ENCODE assay signal across 13 mouse cellular contexts in genomic region chr11:116330211-116330518, GRCm38 (mm10). TPM values are rescaled to one million over a fixed set of nuclear protein-coding genes. Genes with fewer than 3 reads are reported as not detected.
DNase-seq lines count a peak whose midpoint lies in the region; ATAC-seq and TF ChIP-seq lines count a peak whose summit lies in the region.
"Had no signal": no experiment of that assay in that cellular context is flagged by ENCODE, and none has a peak within 500 bp of the region (broad histone marks: within the 10 kb centered on the region; RNA-seq: fewer than 3 reads in every experiment).

No protein-coding gene starts in this region.

- DNase-seq in layer of hippocampus, adult 2 months (ENCODE audit: low spot score in 2 of 2): no peak
- DNase-seq in layer of hippocampus, postnatal 36 days: no peak
- peak; percentile 85 for DNase-seq in Muller cell, postnatal 12 days (ENCODE audit: inconsistent ontology term)
- DNase-seq in forebrain, embryonic 14.5 days (ENCODE audit: low spot score): no peak
- DNase-seq in gastrocnemius, postnatal 4 days (ENCODE audit: low spot score in 2 of 2): no peak
- DNase-seq in kidney, adult 18-20 months: no peak
- DNase-seq: adrenal gland, postnatal 14 days had no signal

- TF ChIP-seq CTCF in layer of hippocampus, adult 2 months (conservative IDR thresholded peaks at IDR 0.05): no peak

- H3K9ac ChIP-seq in forebrain, embryonic 14.5 days (ENCODE audit: low read length): peak overlapping the region; percentile 40; the same call in 1 of the 2 replicates
- H3K9ac ChIP-seq in midbrain, embryonic 12.5 days (replicated peaks): no peak overlapping the region

- 29% methylated on average over 7 of the region's 7 CpGs for WGBS in forebrain, embryonic 14.5 days
- WGBS in midbrain, embryonic 12.5 days: 57% methylated on average over 7 of the region's 7 CpGs

- H3K4me1 ChIP-seq in forebrain, embryonic 14.5 days (ENCODE audit: control insufficient read depth, insufficient read depth, low read length): peaks cover 52% of the 10 kb centered on the region
- peaks cover 72% of the 10 kb centered on the region for H3K4me1 ChIP-seq in midbrain, embryonic 12.5 days

- H3K9me3 ChIP-seq in forebrain, embryonic 14.5 days (replicated peaks; ENCODE audit: control insufficient read depth, low read length): no peaks in the 10 kb centered on the region
- no peaks in the 10 kb centered on the region for H3K9me3 ChIP-seq in midbrain, embryonic 12.5 days
- H3K9me3 ChIP-seq: G1E had no signal

- H3K27ac ChIP-seq in layer of hippocampus, adult 2 months: peak overlapping the region; percentile 79
- H3K27ac ChIP-seq in forebrain, embryonic 14.5 days (ENCODE audit: low read depth, low read length): peak overlapping the region; percentile 91
- H3K27ac ChIP-seq in midbrain, embryonic 12.5 days (replicated peaks): peak overlapping the region; percentile 86
- H3K27ac ChIP-seq: macrophage had no signal

- no peak; the same call in 1 of the 2 replicates for ATAC-seq in forebrain, embryonic 14.5 days
- no peak for ATAC-seq in midbrain, embryonic 12.5 days (ENCODE audit: low FRiP score, low read depth)
- no peak for ATAC-seq in megakaryocyte, adult 5-6 weeks (ENCODE audit: poor library complexity, severe bottlenecking)

- no peak overlapping the region for H3K4me2 ChIP-seq in forebrain, embryonic 14.5 days (ENCODE audit: low read length)
- H3K4me2 ChIP-seq in midbrain, embryonic 12.5 days (replicated peaks): no peak overlapping the region

- H3K4me3 ChIP-seq in layer of hippocampus, adult 2 months: no peak overlapping the region
- H3K4me3 ChIP-seq in forebrain, embryonic 14.5 days (ENCODE audit: low read depth, low read length): no peak overlapping the region
- no peak overlapping the region for H3K4me3 ChIP-seq in midbrain, embryonic 12.5 days

- H3K36me3 ChIP-seq in forebrain, embryonic 14.5 days (ENCODE audit: control insufficient read depth, insufficient read depth, low read length): no peaks in the 10 kb centered on the region
- no peaks in the 10 kb centered on the region for H3K36me3 ChIP-seq in midbrain, embryonic 12.5 days
- H3K36me3 ChIP-seq: G1E had no signal

- H3K27me3 ChIP-seq in forebrain, embryonic 14.5 days (replicated peaks; ENCODE audit: control insufficient read depth, insufficient read depth, low read length): peaks cover 8% of the 10 kb centered on the region
- peaks cover 29% of the 10 kb centered on the region for H3K27me3 ChIP-seq in midbrain, embryonic 12.5 days

RNA-seq across cellular contexts. Expression of gene Foxj1, which starts 5.0 kb away (rescaled TPM):
- total RNA-seq in layer of hippocampus, adult 2 months (2021): 1 to 10 TPM; 4.3 to 5.9 TPM
- 1 to 10 TPM; 4.3 to 5.8 TPM for total RNA-seq in layer of hippocampus, postnatal 36 days (2021)
- 7.3 and 8.7 TPM in 2 replicates for polyA plus RNA-seq in forebrain, embryonic 14.5 days (2014; fragmentation: Nextera tagmentation; extraction: Ambion mirVana)
- 9.8 and 10.5 TPM in 2 replicates for polyA plus RNA-seq in midbrain, embryonic 12.5 days (2016; fragmentation: Nextera tagmentation; extraction: Ambion mirVana)
- not detected in 2 replicates for total RNA-seq in megakaryocyte, adult 5-6 weeks (2015)
- not detected in 2 replicates for total RNA-seq in megakaryocyte, adult 5-6 weeks (2017)
- under 1 TPM; 0.29 to 0.31 TPM for total RNA-seq in gastrocnemius, postnatal 4 days (2021)
- total RNA-seq: hematopoietic stem cell, adult 5-6 weeks had no signal
- polyA plus RNA-seq: macrophage had no signal

RNA-seq across cellular contexts. Expression of gene Exoc7, which starts 23.1 kb away (rescaled TPM):
- total RNA-seq in layer of hippocampus, adult 2 months (2021): 10 to 100 TPM; 83.2 to 94.8 TPM
- total RNA-seq in layer of hippocampus, postnatal 36 days (2021): 10 to 100 TPM; 77.1 to 80.9 TPM
- polyA plus RNA-seq in forebrain, embryonic 14.5 days (2014; fragmentation: Nextera tagmentation; extraction: Ambion mirVana): 107 and 114 TPM in 2 replicates
- 83.4 and 83.5 TPM in 2 replicates for polyA plus RNA-seq in midbrain, embryonic 12.5 days (2016; fragmentation: Nextera tagmentation; extraction: Ambion mirVana)
- 29.2 and 34.8 TPM in 2 replicates for total RNA-seq in megakaryocyte, adult 5-6 weeks (2015)
- total RNA-seq in megakaryocyte, adult 5-6 weeks (2017): 20.3 and 27.3 TPM in 2 replicates
- total RNA-seq in gastrocnemius, postnatal 4 days (2021): 10 to 100 TPM; 87.9 to 99.9 TPM

RNA-seq across cellular contexts. Expression of gene Galr2, which starts 49.4 kb away (rescaled TPM):
- not detected for total RNA-seq in layer of hippocampus, adult 2 months (2021)
- total RNA-seq in layer of hippocampus, postnatal 36 days (2021): not detected
- polyA plus RNA-seq in forebrain, embryonic 14.5 days (2014; fragmentation: Nextera tagmentation; extraction: Ambion mirVana): 0.09 and 0.11 TPM in 2 replicates
- 0.21 and 0.24 TPM in 2 replicates for polyA plus RNA-seq in midbrain, embryonic 12.5 days (2016; fragmentation: Nextera tagmentation; extraction: Ambion mirVana)
- total RNA-seq in megakaryocyte, adult 5-6 weeks (2015): not detected in 2 replicates
- 0.07 TPM in 1 of 2 replicates, not detected in the other for total RNA-seq in megakaryocyte, adult 5-6 weeks (2017)
- under 1 TPM; 0.37 to 0.75 TPM for total RNA-seq in gastrocnemius, postnatal 4 days (2021)
- total RNA-seq: adrenal gland, postnatal 14 days; hematopoietic stem cell, adult 5-6 weeks; left cerebral cortex, postnatal 10 days had no signal
- polyA plus RNA-seq: G1E, macrophage had no signal

RNA-seq across cellular contexts. Expression of gene Srp68, which starts 56.1 kb away (rescaled TPM):
- 10 to 100 TPM; 63.7 to 64.1 TPM for total RNA-seq in layer of hippocampus, adult 2 months (2021)
- 10 to 100 TPM; 60.7 to 66.0 TPM for total RNA-seq in layer of hippocampus, postnatal 36 days (2021)
- polyA plus RNA-seq in forebrain, embryonic 14.5 days (2014; fragmentation: Nextera tagmentation; extraction: Ambion mirVana): 53.2 and 60.4 TPM in 2 replicates
- polyA plus RNA-seq in midbrain, embryonic 12.5 days (2016; fragmentation: Nextera tagmentation; extraction: Ambion mirVana): 84.2 and 85.6 TPM in 2 replicates
- total RNA-seq in megakaryocyte, adult 5-6 weeks (2015): 17.4 and 21.0 TPM in 2 replicates
- total RNA-seq in megakaryocyte, adult 5-6 weeks (2017): 17.8 and 19.3 TPM in 2 replicates
- 10 to 100 TPM; 94.2 to 94.6 TPM for total RNA-seq in gastrocnemius, postnatal 4 days (2021)

Comparison
In these comparisons a context has a peak if more than half of its experiments do, and no peak if none do; other contexts are left out.
1. RNA of gene Foxj1, which starts 5.0 kb away (total RNA-seq): 4.3 to 5.9 TPM in layer of hippocampus, adult 2 months and 4.3 to 5.8 TPM in layer of hippocampus, postnatal 36 days; 0.29 to 0.31 TPM in gastrocnemius, postnatal 4 days and not detected in megakaryocyte, adult 5-6 weeks; every median in the first group is over 4 times any median in the second.
2. Peak in every context shown above with its lines, with median percentiles within 50 percentile points of each other: H3K27ac ChIP-seq.